Mouse (Mus musculus) bone marrow macrophage, adult 2 months (primary cell): Measurements from ENCODE around the gene Pde1c. TPM values are rescaled to one million over a fixed set of nuclear protein-coding genes. Genes with fewer than 3 reads are reported as not detected.

ENCODE experiments used
- H3K27ac ChIP-seq: 2 replicates; pipeline ENCODE4 v1.5.1; 2012; ENCODE audit warnings: low read depth, low read length; ENCODE audit not compliant: insufficient read depth
- H3K4me1 ChIP-seq: 2 replicates; pipeline ENCODE4 v1.6.1; 2012; ENCODE audit warnings: low read length; ENCODE audit not compliant: control insufficient read depth, insufficient read depth
- H3K4me3 ChIP-seq: 2 replicates; pipeline ENCODE4 v1.5.1; 2012; ENCODE audit warnings: mild to moderate bottlenecking, low read length, moderate library complexity; ENCODE audit not compliant: insufficient read depth
- CTCF ChIP-seq: IDR thresholded peaks from 2 replicates; pipeline ENCODE4 v1.5.1; 2012; ENCODE audit warnings: low read depth, mild to moderate bottlenecking, low read length, moderate library complexity
- POLR2A ChIP-seq: IDR thresholded peaks from 2 replicates; pipeline ENCODE4 v1.6.1; 2012; ENCODE audit warnings: mild to moderate bottlenecking, low read depth, low read length, borderline replicate concordance
- polyA plus RNA-seq: library from polyadenylated mRNA; stranded (reverse); fragments of >200 nt; gene quantifications from 2 replicates; pipeline ENCODE4 v1.2.4, GENCODE M21; 2012; ENCODE audit not compliant: missing spikeins, insufficient read depth, insufficient read length

Pde1c gene
- polyA plus RNA-seq, 1 experiment, result not detected

- Histone ChIP-seq H3K4me1 (no peaks in the 10 kb centered on the region), H3K4me3 (no peak overlapping the region), H3K27ac (no peak overlapping the region)
- TF ChIP-seq POLR2A (no peak), CTCF (no peak)
Measured at GRCm38 (mm10) chr6:56275461-56275860, 293.4 kb downstream of the Pde1c start.

GRCm38 (mm10) chr6:56271741-56272140 is 297.2 kb downstream of the Pde1c start:
- no peak for TF ChIP-seq CTCF
- no peak for TF ChIP-seq POLR2A
- H3K27ac ChIP-seq, result no peak overlapping the region
- no peaks in the 10 kb centered on the region for H3K4me1 ChIP-seq
- no peak overlapping the region for H3K4me3 ChIP-seq

GRCm38 (mm10) chr6:56264509-56264908 is 304.4 kb downstream of the Pde1c start:
- TF ChIP-seq POLR2A (no peak), CTCF (no peak)
- Histone ChIP-seq H3K4me3 (no peak overlapping the region), H3K27ac (no peak overlapping the region), H3K4me1 (no peaks in the 10 kb centered on the region)

GRCm38 (mm10) chr6:56260118-56260517 is 308.8 kb downstream of the Pde1c start:
- Histone ChIP-seq H3K4me3 (no peak overlapping the region), H3K4me1 (no peaks in the 10 kb centered on the region), H3K27ac (no peak overlapping the region)
- TF ChIP-seq POLR2A (no peak), CTCF (no peak)

- H3K4me1 ChIP-seq, result no peaks in the 10 kb centered on the region
- H3K27ac ChIP-seq, result no peak overlapping the region
- no peak overlapping the region for H3K4me3 ChIP-seq
- TF ChIP-seq POLR2A (no peak), CTCF (no peak)
Measured at GRCm38 (mm10) chr6:56257555-56258297, 311.2 kb downstream of the Pde1c start.

GRCm38 (mm10) chr6:56250091-56250490 is 318.8 kb downstream of the Pde1c start:
- Histone ChIP-seq H3K27ac (no peak overlapping the region), H3K4me3 (no peak overlapping the region), H3K4me1 (no peaks in the 10 kb centered on the region)
- TF ChIP-seq POLR2A (no peak), CTCF (no peak)

- TF ChIP-seq POLR2A (no peak), CTCF (no peak)
Measured at GRCm38 (mm10) chr6:56191426-56192140, 377.3 kb downstream of the Pde1c start.

GRCm38 (mm10) chr6:56176485-56176884 is 392.4 kb downstream of the Pde1c start:
- no peak overlapping the region for H3K4me3 ChIP-seq
- H3K4me1 ChIP-seq, result no peaks in the 10 kb centered on the region
- TF ChIP-seq POLR2A (no peak), CTCF (no peak)
- no peak overlapping the region for H3K27ac ChIP-seq

More at GRCm38 (mm10) chr6:56191426-56192140, 377.3 kb downstream of the Pde1c start:
- Histone ChIP-seq H3K4me1 (no peaks in the 10 kb centered on the region), H3K27ac (no peak overlapping the region), H3K4me3 (no peak overlapping the region)

- no peaks in the 10 kb centered on the region for H3K4me1 ChIP-seq
- no peak for TF ChIP-seq POLR2A
- no peak for TF ChIP-seq CTCF
- no peak overlapping the region for H3K27ac ChIP-seq
- H3K4me3 ChIP-seq, result no peak overlapping the region
Measured at GRCm38 (mm10) chr6:56172172-56172571, 396.7 kb downstream of the Pde1c start.

- Histone ChIP-seq H3K27ac (no peak overlapping the region), H3K4me1 (no peaks in the 10 kb centered on the region), H3K4me3 (no peak overlapping the region)
- TF ChIP-seq CTCF, result no peak
- TF ChIP-seq POLR2A, result no peak
Measured at GRCm38 (mm10) chr6:56168736-56169135, 400.2 kb downstream of the Pde1c start.
